Mouse (Mus musculus): ENCODE results near the gene Slc25a34.
A peak's percentile ranks its signal among the peaks of the same experiment; 100 is the strongest.

The Slc25a34 gene

DNA sequence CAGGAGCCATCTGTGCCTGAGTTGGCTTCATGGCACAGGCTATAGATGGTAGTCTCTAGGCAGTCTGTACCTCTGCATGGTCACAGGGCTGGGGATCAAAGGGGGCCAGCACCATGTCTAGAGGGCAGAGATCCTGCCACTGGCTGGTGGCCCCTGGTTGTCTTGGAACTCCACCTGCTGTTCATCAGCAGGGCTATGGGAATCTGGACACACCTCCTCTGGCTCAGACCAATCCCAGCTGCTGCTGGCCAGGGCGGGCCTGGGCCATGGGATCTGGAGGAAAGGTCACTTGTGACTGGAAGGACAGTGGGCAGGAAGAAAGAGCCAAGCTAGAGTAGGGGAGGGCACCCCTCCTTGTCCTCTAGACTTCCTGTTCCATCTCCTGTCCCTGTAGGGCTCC, at the start of gene Slc25a34:
Gene Slc25a34, minus strand, starts transcription at position 156 of the 400 bp plus-strand sequence.
- peak; percentile 86 to 90 for DNase-seq (ENCODE audit: low spot score in 2 of 2)

DNA sequence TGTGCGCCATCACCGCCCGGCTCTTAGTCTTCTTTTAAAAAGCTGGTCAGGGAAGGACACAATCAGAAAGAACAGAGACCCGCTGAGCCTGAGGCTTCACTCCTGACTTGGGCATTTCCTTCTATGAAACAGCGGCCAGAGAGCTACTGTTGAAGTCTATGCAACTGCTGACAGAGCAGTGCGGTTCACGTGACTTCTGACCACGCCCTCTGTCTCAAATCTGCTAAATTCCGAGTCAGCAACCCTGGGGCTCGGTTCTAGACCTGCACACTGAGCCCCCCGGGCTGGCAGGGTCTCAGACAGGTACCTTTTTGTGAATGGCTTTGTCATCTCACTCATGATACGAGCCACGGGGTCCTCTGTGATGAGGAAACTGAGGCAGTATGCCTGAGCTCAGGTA, 48.7 kb upstream of the Slc25a34 start:
- DNase-seq (ENCODE audit: low spot score in 2 of 2), result no peak

DNA sequence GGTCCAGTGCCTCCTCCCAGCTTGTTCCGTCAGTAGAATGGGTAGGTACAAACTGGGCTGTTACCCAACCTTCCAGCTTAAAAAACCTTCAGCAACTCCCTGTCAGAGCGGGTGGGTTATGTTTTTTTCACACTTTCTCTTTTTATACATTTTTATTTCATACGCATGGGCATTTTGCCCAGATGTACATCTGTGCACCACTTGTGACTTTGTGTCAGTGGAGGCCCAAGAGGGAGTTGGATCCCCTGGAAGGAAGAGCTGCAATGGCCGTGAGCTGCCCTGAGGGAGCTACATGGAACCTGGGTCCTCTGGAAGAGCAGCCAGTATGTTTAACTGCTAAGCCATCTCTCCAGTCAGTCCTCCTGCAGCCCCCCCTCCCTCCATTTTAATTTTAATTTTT, 47.8 kb upstream of the Slc25a34 start:
- no peak for DNase-seq (ENCODE audit: low spot score in 2 of 2)

DNA sequence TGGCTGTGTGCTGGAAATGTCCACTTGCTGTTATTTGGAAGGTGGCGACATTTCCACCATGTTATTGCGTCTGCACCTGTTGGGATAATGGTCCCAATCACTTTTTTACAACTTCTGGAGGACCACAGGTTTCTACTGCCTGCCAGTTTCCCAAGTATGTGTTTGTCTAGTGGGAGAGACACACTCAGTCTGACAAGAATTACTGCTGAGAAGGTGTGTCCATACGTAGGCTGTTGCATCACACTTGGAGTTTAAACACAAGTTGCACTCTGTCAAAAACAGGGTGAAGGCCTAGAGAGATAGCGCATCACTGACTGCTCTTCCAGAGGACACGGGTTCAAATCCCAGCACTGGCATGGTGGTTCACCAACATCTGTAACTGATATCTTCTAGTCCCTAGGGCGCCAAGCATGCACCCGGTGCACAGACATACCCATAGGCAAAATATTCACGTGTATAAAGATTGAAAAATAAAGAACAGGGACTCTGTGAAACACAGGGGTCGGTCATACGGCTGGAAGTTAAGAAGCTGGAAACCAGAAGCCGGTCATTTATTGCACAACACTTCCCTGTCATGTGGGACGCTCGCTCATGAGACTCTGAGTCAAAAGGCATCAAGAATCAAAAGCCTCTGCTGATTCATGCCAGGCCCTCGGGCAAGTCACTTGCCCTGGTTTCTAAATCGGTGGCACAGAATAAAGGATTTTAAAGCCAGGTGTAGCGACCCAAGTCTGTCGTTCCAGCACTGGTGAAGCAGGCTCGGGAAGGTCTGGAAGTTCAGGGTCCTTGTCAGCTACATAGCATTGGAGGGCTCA, 46.5 kb upstream of the Slc25a34 start:
- peak; percentile 49 to 56 for DNase-seq (ENCODE audit: low spot score in 2 of 2)

DNA sequence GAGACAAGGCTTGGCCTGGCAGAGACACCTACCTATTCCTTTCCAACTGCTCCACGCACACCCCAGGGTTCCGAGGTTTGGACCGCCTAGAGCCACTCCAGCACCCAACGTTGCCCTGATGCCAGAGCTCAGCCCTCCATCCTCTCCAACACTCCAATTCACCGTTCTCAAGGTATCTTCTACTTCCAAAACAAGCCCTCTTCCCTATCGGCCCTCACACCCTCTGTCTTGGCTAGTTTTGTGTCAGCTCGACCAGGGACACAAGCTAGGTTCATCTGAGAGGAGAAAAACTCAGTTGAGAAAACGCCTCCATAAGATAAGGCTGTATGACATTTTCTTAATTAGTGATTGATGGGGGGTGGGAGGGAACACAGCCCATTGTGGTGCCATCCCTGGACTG, 41.2 kb upstream of the Slc25a34 start, which contains the start of gene Plekhm2:
Gene Plekhm2, minus strand, starts transcription at position 101 of the 400 bp plus-strand sequence.
- DNase-seq (ENCODE audit: low spot score in 2 of 2), result no peak

DNA sequence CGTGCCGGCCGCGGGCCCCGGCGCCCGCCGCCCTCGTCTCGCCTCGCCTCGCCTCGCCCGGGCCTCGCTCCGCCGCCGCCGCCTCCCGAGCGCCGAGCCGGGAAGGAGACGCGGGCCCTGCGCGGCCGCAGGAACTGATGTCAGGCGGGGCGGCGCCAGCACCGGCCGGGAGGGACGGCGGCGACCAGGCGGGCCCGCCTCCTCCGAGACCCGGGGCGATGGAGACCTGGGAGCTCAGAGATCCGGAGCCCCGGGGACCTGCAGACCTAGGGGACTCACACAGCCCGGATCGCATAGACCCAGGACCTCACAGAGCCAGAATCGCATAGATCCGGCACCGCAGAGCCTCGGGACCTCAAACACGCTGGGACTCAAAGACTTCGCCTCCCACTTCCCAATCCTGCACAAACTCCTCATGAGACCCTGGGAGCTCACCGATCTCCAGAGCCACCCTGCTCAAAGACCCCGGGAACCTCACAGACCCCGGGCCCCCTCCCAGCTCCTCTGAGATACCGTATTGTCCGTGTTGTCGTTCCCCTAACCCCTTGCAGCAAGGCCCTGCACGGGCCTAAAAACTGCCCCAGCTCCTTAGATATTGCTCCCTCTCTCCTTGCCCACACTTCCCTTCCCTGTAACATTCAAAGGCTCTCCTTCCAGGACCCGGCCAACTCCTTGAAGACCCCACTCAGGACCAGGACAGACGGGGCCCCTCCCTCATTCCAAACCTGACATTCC, 40.6 kb upstream of the Slc25a34 start:
- peak; percentile 76 to 78 for DNase-seq (ENCODE audit: low spot score in 2 of 2)

DNA sequence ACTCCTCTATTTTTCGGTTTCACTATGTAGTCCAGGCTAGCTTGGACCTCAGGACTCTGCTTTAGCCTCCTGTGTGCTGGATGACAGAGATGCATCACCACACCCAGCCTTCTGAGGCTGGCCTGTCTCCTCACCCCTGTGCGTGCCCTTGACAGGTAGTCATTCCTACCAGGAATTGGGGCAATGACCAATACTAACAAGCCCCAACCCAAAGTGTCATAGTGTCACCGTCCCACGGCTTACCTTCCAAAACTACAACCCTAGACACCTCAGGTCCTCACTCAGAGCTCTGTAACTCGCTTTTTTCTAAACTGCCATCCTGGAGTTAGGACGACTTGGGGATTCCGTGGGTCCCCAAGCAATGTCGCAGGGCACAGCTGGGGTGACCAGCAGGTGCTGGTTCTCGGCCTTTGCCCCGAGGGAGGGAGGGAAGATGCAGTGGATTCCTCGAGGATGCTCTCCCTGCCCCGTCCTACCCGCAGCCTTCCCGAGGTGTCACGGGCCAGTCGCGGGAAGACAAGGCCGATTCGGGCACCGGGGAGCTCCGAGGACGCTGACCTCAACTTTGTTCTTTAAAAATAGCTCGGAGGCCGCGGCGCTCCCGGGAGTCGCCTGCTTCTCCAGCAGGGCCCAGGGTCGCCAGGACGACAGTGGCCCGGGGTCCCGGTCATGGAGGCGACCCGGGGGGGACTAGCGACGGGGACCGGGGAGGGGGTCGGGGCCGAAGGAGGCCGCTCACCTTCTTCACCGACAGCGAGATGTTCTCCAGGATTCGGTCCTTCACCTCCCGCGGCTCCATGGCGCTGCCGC, 39.7 kb upstream of the Slc25a34 start:
- peak in 1 of 2 experiments; percentile 50 for DNase-seq (ENCODE audit: low spot score in 2 of 2)

DNA sequence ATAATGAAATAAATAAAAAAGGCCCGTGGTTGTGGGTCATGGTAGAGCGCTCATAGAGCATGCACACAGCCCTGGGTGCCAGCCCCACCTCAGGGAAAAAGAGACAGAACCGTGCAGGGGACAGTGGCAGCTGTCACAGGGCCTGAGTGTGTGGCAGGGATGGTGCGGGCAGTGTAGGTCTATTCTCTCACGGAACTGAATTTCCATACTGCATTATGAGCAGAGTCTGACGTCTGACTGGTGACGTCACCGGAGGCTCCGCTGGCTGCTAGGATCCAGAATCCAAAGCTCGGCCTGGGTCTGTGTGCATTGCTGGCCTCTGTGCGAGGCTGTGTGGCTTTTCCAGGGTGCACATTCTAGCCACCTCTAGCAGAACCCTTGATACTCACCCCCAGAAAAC, 37.3 kb upstream of the Slc25a34 start:
- DNase-seq (ENCODE audit: low spot score in 2 of 2), result no peak

DNA sequence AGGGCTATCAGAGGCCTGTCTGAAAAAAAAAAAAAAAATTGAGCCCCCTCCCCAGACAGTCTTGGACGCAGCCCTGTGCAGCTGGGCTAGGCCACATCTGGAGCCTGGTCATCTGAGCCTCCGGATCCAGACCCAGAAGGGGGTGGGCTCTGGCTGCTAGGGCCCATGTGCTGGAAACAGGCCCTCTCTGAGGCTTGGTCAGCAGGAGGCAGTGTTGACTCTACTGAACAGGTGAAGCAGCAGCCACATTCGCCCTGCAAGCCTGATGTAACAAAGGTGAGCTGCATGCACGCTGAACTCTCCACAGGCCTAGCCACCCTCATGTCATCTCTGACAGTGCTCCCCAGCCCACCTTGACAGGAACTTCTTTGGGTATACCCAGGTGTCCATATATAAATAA, 36.1 kb upstream of the Slc25a34 start:
- no peak for DNase-seq (ENCODE audit: low spot score in 2 of 2)

DNA sequence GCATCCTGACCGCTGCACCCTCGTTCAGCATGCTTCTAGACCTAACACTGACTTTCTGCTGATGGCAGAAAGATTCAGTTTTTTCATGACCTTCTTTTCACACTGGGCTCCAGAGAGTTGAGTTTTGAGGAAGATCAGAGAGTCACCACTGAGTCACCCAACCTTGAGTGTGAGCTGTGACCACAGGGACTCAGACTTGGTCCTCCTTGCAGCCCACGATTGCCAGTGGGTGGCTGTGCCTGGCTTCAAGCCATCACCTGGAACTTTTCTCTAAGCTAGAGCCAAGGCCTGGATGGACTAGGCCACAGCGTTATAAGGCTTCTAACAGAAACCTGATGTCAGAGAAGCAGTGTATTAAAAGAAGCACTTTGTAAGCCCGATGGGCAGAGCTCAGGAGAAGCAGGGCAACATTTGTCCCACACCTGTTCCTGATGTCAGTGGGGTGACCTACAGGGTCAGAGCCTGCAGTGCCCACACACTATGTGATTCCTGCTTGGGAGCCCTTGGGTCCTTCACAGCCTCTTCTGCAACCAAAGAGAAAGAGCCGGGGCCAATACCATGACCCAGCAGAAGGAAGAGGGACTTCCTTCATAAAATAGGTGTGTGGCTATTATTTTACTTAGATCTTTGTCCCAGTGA, 35.3 kb upstream of the Slc25a34 start:
- DNase-seq (ENCODE audit: low spot score in 2 of 2), result no peak

DNA sequence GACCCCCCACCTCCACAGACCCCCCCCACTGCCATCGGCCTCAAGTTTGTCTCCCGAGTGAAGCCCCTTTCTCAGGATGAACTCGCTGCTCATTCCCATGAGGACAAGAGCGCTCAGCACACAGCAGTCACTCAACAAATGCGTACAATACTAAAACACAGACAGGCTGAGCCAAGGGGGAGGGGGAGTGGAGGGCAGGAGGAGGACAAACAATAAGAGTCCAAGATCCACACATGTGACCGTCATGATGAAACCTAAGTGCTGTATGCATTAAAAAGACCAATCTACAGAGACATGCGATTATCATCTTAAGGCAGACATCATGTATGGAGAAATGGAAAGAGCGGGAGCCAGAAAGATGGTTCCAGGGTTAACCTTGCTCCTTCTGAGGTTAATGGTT, 33.3 kb upstream of the Slc25a34 start:
- DNase-seq (ENCODE audit: low spot score in 2 of 2), result no peak

DNA sequence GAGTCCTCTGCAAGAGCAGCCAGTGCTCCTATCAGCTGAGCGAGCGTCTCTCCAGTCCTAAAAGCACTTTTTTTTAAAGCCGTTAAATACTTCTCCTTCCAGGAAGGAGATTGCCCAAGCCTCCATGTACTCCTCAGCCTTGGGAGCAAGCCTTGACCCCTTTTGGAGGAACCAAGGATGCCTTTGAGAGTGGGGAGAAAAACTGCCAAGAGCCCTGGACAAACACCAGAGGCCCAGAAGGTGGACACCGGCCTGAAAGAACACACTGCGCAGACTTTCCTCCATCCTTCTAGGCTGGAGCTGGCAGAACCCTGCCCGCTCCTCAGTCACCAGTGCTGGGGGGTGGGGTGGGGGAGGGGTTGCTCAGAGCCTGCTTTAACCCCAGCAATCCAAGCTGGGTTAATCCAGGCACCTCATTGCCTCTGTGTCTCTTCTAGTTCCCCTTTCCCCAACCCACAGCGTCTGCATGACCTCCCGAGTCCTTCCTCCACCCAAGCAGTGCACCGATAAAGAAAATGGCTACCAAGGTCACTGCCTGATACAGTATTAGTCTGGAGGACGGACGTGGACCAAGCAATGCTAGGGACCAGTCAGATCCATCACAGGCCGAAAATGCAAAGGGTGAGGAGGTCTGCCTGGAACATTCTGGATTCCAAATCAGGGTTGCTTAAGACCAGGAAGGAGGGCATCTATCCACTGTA, 32.4 kb upstream of the Slc25a34 start:
- DNase-seq (ENCODE audit: low spot score in 2 of 2), result peak; percentile 49 to 62

DNA sequence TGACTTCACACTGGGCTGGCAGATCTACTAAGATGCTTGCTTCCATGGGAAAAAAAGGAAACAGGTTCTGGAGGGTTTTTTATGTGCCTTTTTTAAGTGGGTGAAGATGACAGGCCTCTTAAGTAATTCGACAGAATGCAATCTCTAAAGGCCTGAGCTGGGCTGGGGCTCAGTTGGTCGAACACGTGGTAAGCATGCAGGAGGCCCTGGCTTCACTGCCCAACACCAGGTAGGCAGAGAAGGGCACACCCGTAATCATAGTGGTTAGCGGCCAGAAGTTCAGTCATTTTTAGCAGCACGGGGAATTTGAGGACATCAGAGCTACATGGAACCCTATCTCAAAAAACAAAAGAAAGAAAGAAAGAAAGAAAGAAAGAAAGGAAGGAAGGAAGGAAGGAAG, 30.9 kb upstream of the Slc25a34 start:
- DNase-seq (ENCODE audit: low spot score in 2 of 2), result peak in 1 of 2 experiments; percentile 28

DNA sequence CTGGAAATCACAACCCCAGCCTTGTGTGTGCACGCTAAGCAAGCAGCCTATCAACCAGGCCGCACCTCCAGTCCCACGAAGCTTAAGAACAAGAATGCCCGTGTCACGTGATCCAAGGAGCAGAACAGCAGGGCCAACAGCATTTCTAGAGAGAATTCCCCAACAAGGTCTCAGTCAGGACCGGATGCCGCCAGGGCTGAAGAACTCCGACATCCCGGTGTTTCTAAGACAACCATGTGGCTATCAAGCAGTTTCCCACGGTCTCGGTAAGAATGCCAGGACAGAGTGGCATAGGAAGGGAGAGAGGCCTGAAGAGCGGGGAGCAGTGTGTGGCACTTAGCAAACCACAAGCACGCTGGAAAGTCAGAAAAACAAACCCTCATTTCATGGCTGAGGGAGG, 30.2 kb upstream of the Slc25a34 start:
- DNase-seq (ENCODE audit: low spot score in 2 of 2), result no peak

DNA sequence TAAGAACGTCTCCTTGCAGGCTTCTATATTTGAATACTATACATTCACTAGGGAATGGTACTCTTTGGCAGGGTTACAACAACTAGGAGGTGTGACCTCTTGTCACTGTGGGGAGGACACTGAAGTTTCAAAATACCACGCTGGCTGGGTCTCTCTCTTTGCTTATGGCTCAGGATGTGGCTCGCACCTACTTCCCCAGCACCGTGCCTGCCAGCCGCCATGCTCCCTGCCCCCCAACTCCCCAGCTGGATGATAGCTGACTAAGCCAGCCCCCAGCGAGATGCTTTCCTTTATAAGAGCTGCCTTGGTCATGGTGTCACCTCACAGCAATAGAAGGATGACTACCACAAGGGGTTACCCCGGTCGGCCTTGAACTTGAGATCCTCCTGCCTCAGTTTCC, 29.4 kb upstream of the Slc25a34 start:
- no peak for DNase-seq (ENCODE audit: low spot score in 2 of 2)

DNA sequence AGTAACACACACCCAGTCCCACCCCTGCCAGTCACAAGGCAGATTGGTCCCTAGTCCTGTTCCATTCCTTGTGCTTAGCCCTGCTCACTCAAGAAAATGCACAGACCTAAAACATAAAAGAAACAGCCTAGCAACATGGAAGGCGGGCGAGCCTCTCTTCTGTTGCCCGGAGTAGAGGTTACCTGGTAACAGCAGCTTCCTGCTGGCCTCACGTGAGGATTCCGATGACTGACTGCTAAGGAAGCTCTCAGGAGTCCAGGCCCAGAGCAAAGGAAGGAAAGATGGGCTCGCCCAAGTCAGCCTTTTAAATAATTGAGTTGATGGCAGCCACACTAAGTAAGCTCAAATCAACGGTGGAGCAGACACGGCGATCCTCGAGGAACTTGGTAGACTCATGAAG, 28.3 kb upstream of the Slc25a34 start:
- DNase-seq (ENCODE audit: low spot score in 2 of 2), result no peak

DNA sequence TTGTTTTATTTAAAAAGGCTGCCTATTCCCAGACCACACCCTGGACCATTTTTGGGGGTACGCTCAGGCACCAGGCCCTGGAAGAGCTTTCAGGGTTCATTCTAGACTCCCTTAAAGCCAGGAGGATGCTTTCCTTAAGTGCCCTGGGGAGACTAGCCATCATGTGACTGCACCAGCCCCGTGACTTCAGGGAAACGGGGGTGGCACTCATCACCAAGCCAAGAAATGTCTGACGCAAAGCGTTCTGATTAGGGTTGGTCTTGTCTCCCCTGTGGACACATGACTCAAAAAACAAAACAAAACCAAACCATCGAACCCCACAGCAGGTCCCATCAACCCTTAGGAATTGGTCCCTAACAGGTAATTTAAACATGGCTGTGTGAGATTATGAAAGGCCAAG, 27.7 kb upstream of the Slc25a34 start:
- DNase-seq (ENCODE audit: low spot score in 2 of 2), result peak in 1 of 2 experiments; percentile 53

DNA sequence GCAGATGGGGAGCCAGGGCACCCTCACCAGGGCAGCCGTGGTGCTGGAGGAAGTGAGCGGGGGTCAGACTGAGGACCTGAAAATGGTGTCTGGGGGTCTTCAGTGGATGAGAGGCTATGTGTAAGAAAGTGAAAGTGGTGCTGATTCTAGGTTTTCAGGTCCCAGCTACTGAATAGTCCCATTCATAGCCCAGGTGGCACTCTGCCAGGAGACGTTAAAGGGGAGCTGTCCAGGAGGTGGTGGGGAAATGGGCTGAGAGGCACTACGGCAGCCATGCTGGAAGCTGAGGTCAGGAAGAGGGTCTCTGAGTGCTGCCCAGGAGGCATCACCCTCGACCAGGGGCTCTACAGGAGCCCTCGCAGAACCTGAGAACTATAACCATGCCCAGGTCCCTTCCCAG, 25.6 kb upstream of the Slc25a34 start:
- no peak for DNase-seq (ENCODE audit: low spot score in 2 of 2)

DNA sequence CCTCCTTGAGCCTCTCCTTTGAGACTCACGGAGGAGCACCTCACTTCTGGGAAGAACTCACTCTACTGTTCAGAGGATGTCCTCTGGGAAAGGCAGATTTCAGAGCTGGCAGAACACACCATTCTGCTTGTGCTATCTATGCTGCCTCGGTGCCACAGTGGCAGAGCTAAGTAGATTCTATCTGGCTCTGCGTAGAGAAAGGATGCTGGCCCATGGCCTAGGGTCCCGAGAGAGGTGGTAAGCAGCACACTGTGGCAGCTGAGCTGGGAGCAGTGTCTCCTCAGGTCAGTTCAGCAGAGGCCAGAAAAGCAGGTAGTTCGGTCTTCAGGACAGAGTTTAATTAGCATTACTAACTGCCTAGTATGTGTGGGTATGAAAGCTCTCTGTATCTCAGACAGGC, 24.6 kb upstream of the Slc25a34 start:
- DNase-seq (ENCODE audit: low spot score in 2 of 2), result peak; percentile 70 to 71

DNA sequence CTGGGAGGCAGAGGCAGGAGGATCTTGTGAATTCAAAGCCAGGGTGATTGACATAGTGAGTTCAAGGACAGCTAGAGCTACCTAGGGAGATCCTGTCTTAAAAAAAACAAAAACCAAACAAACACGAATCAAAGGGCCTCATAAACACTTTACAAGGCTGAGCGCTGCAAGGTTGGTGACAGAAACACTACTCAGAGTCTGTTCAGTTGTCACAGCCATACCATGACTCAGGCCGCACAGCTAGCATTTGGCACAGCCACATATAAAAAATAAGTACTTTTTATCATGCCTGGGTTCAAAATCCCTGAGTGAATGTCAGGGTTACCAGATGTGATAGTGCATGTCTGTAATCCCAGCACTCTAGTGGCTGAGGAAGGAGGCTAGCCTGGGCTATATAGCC, 23.6 kb upstream of the Slc25a34 start:
- no peak for DNase-seq (ENCODE audit: low spot score in 2 of 2)

DNA sequence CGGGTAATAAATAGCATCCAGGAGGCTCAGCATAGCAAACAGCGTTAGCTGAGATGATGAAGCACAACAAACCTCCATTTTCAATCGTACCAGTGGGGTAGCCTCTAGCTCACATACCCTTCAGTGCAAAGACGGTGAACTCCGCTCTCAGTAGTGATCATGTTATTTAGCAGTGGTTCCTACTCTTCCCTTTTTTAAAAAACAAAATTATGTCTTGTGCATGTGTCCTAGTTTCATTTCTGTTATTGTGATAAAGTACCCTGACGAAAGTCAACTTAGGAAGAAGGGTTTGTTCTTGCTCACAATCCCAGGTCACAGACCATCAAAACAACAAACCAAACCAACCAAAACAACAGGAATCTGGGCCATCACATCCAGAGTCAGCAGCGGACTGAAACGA, 22.4 kb upstream of the Slc25a34 start:
- DNase-seq (ENCODE audit: low spot score in 2 of 2), result no peak

Measured in heart, adult 9 months (tissue).